Mouse (Mus musculus): Measurements from ENCODE around the gene Fbxw17. TPM values are rescaled to one million over a fixed set of nuclear protein-coding genes. Genes with fewer than 3 reads are reported as not detected.
"Not testable (repeated sequence)": the region's sequence is repeated elsewhere in the genome, so short reads cannot be mapped to it uniquely, and the experiment has no call there.

Gene Fbxw17
- 31.3 and 32.6 TPM in 2 replicates for polyA plus RNA-seq (2014; fragmentation: Nextera tagmentation; extraction: Ambion mirVana)

GRCm38 (mm10) chr13:50417389-50418183 lies at the start of gene Fbxw17:
Fbxw17 (plus strand) TSS chr13:50417864.
- H3K36me3 ChIP-seq (ENCODE audit: control insufficient read depth, insufficient read depth, low read length), result no peaks in the 10 kb centered on the region
- no peaks in the 10 kb centered on the region for H3K9me3 ChIP-seq (ENCODE audit: control insufficient read depth, low read length)
- DNase-seq (ENCODE audit: low spot score), result peak; percentile 80
- no peaks in the 10 kb centered on the region for H3K27me3 ChIP-seq (ENCODE audit: control insufficient read depth, insufficient read depth, low read length)
- H3K4me3 ChIP-seq (ENCODE audit: low read depth, low read length), result peak within 1 kb of the TSS; percentile 81
- 13% methylated on average over 34 of the region's 35 CpGs for WGBS
- peak; percentile 96 for ATAC-seq (ENCODE audit: insufficient read depth, low FRiP score, low TSS enrichment)
- H3K4me2 ChIP-seq (ENCODE audit: low read depth), result peak within 1 kb of the TSS; percentile 69
- H3K4me1 ChIP-seq (ENCODE audit: control insufficient read depth, insufficient read depth, low read length), result 0 out of 2 replicates have a peak, but pooled peaks cover 3% of the 10 kb centered on the region
- H3K27ac ChIP-seq (ENCODE audit: low read depth, low read length), result no peak within 1 kb of the TSS
- peak within 1 kb of the TSS; percentile 88 for H3K9ac ChIP-seq (ENCODE audit: low read length)

DNA sequence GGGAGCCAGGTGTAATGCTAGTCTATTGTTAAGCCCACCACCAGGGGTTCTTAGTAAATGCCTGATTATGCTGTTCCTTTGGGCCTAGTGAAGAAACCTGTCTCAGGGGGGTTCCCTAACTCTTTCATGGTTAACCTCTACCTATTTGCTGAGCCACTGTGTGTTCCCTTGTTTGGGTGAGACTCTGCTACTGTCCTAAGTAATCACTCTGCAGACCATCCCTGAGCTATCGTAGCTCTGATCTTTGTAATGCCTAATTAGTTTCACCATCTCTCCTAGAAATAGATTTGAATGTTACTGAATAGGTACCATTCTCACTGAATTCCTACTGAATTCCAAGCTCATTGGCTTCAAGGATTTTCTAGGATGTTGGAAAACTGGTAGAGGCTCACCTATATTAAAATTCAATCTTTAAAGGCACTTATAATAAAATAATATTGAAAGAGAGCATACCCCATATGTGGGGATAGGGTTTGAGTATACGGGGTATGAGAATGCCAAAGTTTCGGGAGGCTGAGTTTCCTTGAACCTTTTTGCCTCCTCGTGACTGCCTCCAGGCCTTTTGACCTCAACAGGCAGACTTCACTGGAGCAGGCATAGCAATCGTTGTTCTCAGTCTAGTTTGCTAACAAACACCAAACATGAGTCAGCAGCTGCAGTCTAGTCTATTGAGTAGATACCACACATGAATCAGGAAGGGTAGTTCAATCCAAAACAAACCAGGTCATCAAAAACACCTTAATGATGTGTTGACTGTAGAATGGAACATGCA lies 44.5 kb upstream of the Fbxw17 start:
- H3K4me2 ChIP-seq (ENCODE audit: low read depth); H3K4me1 ChIP-seq (ENCODE audit: control insufficient read depth, insufficient read depth, low read length); H3K27ac ChIP-seq (ENCODE audit: low read depth, low read length); H3K9me3 ChIP-seq (ENCODE audit: control insufficient read depth, low read length); H3K27me3 ChIP-seq (ENCODE audit: control insufficient read depth, insufficient read depth, low read length); DNase-seq (ENCODE audit: low spot score); H3K9ac ChIP-seq (ENCODE audit: low read length); H3K36me3 ChIP-seq (ENCODE audit: control insufficient read depth, insufficient read depth, low read length); ATAC-seq (ENCODE audit: insufficient read depth, low FRiP score, low TSS enrichment); H3K4me3 ChIP-seq (ENCODE audit: low read depth, low read length): not testable (repeated sequence)
- WGBS, result 82% methylated on average over 5 of the region's 5 CpGs

DNA sequence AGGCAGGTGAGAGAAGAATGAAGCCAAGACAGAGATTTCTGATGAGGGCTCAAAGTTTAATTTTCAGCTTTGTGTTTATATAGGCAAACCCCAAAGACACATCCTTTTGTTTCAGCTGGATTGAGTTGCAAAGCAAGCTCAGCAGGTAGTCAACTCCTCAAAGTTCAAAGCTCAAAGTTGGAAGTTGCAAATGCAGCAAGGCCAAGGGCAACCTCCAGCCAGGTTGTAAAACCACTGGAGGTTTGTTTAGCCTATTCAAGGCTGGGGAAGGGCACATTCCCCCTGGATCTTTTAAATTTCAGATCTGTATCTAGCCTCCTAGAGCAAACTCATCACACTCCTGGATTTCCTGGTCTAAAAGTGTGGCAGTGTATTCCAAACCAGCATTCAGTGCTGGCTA lies 28.5 kb upstream of the Fbxw17 start:
- H3K27ac ChIP-seq (ENCODE audit: low read depth, low read length); H3K9ac ChIP-seq (ENCODE audit: low read length): not testable (repeated sequence)

GRCm38 (mm10) chr13:50418421-50418820 lies 757 bp downstream of the Fbxw17 start:
- Histone ChIP-seq H3K9me3 (ENCODE audit: control insufficient read depth, low read length) (no peaks in the 10 kb centered on the region), H3K27ac (ENCODE audit: low read depth, low read length) (no peak overlapping the region), H3K9ac (ENCODE audit: low read length) (peak overlapping the region; percentile 88), H3K4me3 (ENCODE audit: low read depth, low read length) (peak overlapping the region; percentile 81), H3K36me3 (ENCODE audit: control insufficient read depth, insufficient read depth, low read length) (0 out of 2 replicates have a peak, but pooled peaks cover 1% of the 10 kb centered on the region), H3K4me1 (ENCODE audit: control insufficient read depth, insufficient read depth, low read length) (0 out of 2 replicates have a peak, but pooled peaks cover 3% of the 10 kb centered on the region), H3K27me3 (ENCODE audit: control insufficient read depth, insufficient read depth, low read length) (no peaks in the 10 kb centered on the region), H3K4me2 (ENCODE audit: low read depth) (peak overlapping the region; percentile 69)
- ATAC-seq (ENCODE audit: insufficient read depth, low FRiP score, low TSS enrichment) (no peak), DNase-seq (ENCODE audit: low spot score) (no peak)
- WGBS, result 52% methylated on average over 3 of the region's 3 CpGs

More for the DNA sequence above, 28.5 kb upstream of the Fbxw17 start:
- not testable (repeated sequence) for H3K9me3 ChIP-seq (ENCODE audit: control insufficient read depth, low read length); DNase-seq (ENCODE audit: low spot score); H3K4me3 ChIP-seq (ENCODE audit: low read depth, low read length); H3K4me2 ChIP-seq (ENCODE audit: low read depth); H3K27me3 ChIP-seq (ENCODE audit: control insufficient read depth, insufficient read depth, low read length); H3K36me3 ChIP-seq (ENCODE audit: control insufficient read depth, insufficient read depth, low read length); H3K4me1 ChIP-seq (ENCODE audit: control insufficient read depth, insufficient read depth, low read length); ATAC-seq (ENCODE audit: insufficient read depth, low FRiP score, low TSS enrichment)

DNA sequence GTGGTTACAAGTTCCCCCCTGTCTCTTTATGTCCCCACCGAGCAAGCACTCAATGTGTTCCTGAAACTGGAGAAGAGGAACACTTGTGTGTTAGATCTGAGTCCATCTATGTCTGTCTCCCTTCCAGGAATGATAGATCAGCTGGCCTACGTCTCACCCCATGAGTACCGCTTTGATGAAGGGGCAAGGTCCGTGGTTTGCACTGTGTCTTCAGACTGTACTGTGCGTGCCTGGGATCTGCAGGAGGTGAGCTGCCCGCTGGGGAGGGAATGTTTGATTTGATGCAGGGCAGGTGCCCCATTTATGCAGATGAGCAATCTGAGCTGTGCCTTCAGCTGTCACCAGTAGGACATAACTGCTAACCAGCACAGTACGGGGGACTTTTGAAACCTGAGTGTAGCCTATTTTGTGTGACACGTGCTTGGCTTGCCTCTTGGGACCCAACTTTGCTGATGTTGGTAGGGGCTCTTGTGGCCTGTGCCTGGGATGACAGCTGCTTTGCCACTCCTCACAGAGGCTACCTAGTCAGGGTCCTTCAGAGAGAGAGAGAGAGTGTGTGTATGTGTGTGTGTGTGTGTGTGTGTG lies 6.1 kb downstream of the Fbxw17 start:
- Histone ChIP-seq H3K36me3 (ENCODE audit: control insufficient read depth, insufficient read depth, low read length) (peaks cover 8% of the 10 kb centered on the region), H3K9me3 (ENCODE audit: control insufficient read depth, low read length) (no peaks in the 10 kb centered on the region), H3K27ac (ENCODE audit: low read depth, low read length) (no peak overlapping the region), H3K27me3 (ENCODE audit: control insufficient read depth, insufficient read depth, low read length) (no peaks in the 10 kb centered on the region), H3K4me2 (ENCODE audit: low read depth) (no peak overlapping the region), H3K4me1 (ENCODE audit: control insufficient read depth, insufficient read depth, low read length) (no peaks in the 10 kb centered on the region), H3K9ac (ENCODE audit: low read length) (no peak overlapping the region), H3K4me3 (ENCODE audit: low read depth, low read length) (no peak overlapping the region)
- ATAC-seq (ENCODE audit: insufficient read depth, low FRiP score, low TSS enrichment), result no peak
- WGBS, result 85% methylated on average over 8 of the region's 8 CpGs
- no peak for DNase-seq (ENCODE audit: low spot score)

DNA sequence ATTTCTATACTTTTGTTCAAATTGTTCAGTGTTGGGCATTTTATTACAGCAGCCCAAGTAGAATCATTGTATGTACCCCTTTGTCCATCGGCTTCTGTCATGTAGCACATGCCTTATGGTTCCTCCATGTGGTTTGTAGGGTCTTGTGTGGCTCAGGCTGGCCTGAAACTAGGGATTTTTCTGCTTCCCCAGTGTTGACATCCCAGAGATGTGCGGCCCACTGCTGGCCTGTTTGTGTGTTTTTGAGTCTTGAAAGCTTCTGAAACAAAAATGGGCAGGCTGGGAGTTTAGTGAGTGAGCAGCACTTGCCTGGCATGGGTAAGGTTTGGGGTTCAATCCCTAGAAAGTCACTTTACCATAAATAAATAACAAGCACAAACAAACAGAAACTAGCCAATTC lies 6.9 kb downstream of the Fbxw17 start:
- Histone ChIP-seq H3K4me1 (ENCODE audit: control insufficient read depth, insufficient read depth, low read length) (no peaks in the 10 kb centered on the region), H3K9me3 (ENCODE audit: control insufficient read depth, low read length) (no peaks in the 10 kb centered on the region), H3K4me3 (ENCODE audit: low read depth, low read length) (no peak overlapping the region), H3K9ac (ENCODE audit: low read length) (no peak overlapping the region), H3K27ac (ENCODE audit: low read depth, low read length) (no peak overlapping the region), H3K36me3 (ENCODE audit: control insufficient read depth, insufficient read depth, low read length) (peaks cover 8% of the 10 kb centered on the region), H3K4me2 (ENCODE audit: low read depth) (no peak overlapping the region), H3K27me3 (ENCODE audit: control insufficient read depth, insufficient read depth, low read length) (no peaks in the 10 kb centered on the region)
- 92% methylated on average over 2 of the region's 2 CpGs for WGBS
- ATAC-seq (ENCODE audit: insufficient read depth, low FRiP score, low TSS enrichment), result no peak
- DNase-seq (ENCODE audit: low spot score), result no peak

DNA sequence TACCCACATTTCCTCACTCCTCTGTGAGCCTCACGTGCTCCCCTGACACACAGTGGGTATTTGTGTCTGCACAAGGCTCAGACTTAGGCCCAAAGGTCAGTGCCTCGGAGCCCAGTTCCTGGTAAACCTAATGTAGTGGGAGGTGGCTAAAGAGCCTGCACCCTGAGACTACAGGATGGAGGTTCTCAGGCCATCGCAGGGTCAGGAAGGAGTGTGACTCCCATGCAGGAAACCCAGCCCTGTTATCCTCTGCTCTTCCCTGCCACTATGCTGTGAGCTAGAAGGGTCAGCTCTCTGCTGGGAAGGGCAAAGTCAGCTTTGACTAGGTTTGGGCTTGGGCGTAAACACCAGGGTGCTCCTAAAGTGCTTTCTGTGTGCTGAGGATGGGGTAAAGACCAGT lies 9.0 kb downstream of the Fbxw17 start:
- Histone ChIP-seq H3K4me2 (ENCODE audit: low read depth) (no peak overlapping the region), H3K4me1 (ENCODE audit: control insufficient read depth, insufficient read depth, low read length) (no peaks in the 10 kb centered on the region), H3K4me3 (ENCODE audit: low read depth, low read length) (no peak overlapping the region), H3K36me3 (ENCODE audit: control insufficient read depth, insufficient read depth, low read length) (peaks cover 8% of the 10 kb centered on the region), H3K27me3 (ENCODE audit: control insufficient read depth, insufficient read depth, low read length) (no peaks in the 10 kb centered on the region), H3K9me3 (ENCODE audit: control insufficient read depth, low read length) (no peaks in the 10 kb centered on the region), H3K27ac (ENCODE audit: low read depth, low read length) (no peak overlapping the region), H3K9ac (ENCODE audit: low read length) (no peak overlapping the region)
- DNase-seq (ENCODE audit: low spot score) (no peak), ATAC-seq (ENCODE audit: insufficient read depth, low FRiP score, low TSS enrichment) (no peak)
- 76% methylated on average over 4 of the region's 4 CpGs for WGBS

GRCm38 (mm10) chr13:50443812-50444211 lies 26.1 kb downstream of the Fbxw17 start, which contains the start of gene Gm47429:
Gm47429 (minus strand) TSS chr13:50443912.
- Histone ChIP-seq H3K4me1 (ENCODE audit: control insufficient read depth, insufficient read depth, low read length) (no peaks in the 10 kb centered on the region), H3K36me3 (ENCODE audit: control insufficient read depth, insufficient read depth, low read length) (no peaks in the 10 kb centered on the region), H3K4me2 (ENCODE audit: low read depth) (no peak within 1 kb of the TSS), H3K4me3 (ENCODE audit: low read depth, low read length) (no peak within 1 kb of the TSS), H3K9ac (ENCODE audit: low read length) (no peak within 1 kb of the TSS), H3K27me3 (ENCODE audit: control insufficient read depth, insufficient read depth, low read length) (no peaks in the 10 kb centered on the region), H3K27ac (ENCODE audit: low read depth, low read length) (no peak within 1 kb of the TSS), H3K9me3 (ENCODE audit: control insufficient read depth, low read length) (no peaks in the 10 kb centered on the region)
- WGBS, result 93% methylated on average over 2 of the region's 2 CpGs
- no peak for DNase-seq (ENCODE audit: low spot score)
- ATAC-seq (ENCODE audit: insufficient read depth, low FRiP score, low TSS enrichment), result no peak
